Mouse (Mus musculus) bone marrow macrophage, adult 2 months (primary cell): ENCODE measurements around the gene Zdhhc9. TPM values are rescaled to one million over a fixed set of nuclear protein-coding genes. Genes with fewer than 3 reads are reported as not detected.

Source experiments
- H3K27ac ChIP-seq: 2 replicates; pipeline ENCODE4 v1.5.1; 2012; ENCODE audit warnings: low read depth, low read length; ENCODE audit not compliant: insufficient read depth
- H3K4me1 ChIP-seq: 2 replicates; pipeline ENCODE4 v1.6.1; 2012; ENCODE audit warnings: low read length; ENCODE audit not compliant: control insufficient read depth, insufficient read depth
- H3K4me3 ChIP-seq: 2 replicates; pipeline ENCODE4 v1.5.1; 2012; ENCODE audit warnings: mild to moderate bottlenecking, low read length, moderate library complexity; ENCODE audit not compliant: insufficient read depth
- CTCF ChIP-seq: IDR thresholded peaks from 2 replicates; pipeline ENCODE4 v1.5.1; 2012; ENCODE audit warnings: low read depth, mild to moderate bottlenecking, low read length, moderate library complexity
- POLR2A ChIP-seq: IDR thresholded peaks from 2 replicates; pipeline ENCODE4 v1.6.1; 2012; ENCODE audit warnings: mild to moderate bottlenecking, low read depth, low read length, borderline replicate concordance
- polyA plus RNA-seq: library from polyadenylated mRNA; stranded (reverse); fragments of >200 nt; gene quantifications from 2 replicates; pipeline ENCODE4 v1.2.4, GENCODE M21; 2012; ENCODE audit not compliant: missing spikeins, insufficient read depth, insufficient read length

Zdhhc9 gene
- polyA plus RNA-seq, 1 experiment, result 77.1 TPM

- H3K4me1 ChIP-seq, result peaks cover 45% of the 10 kb centered on the region
- TF ChIP-seq CTCF (no peak), POLR2A (no peak)
- peak overlapping the region; percentile 85 for H3K27ac ChIP-seq
- H3K4me3 ChIP-seq, result peak overlapping the region; percentile 70
Measured at GRCm38 (mm10) chrX:48147741-48148186, 60.9 kb downstream of the Zdhhc9 start.

GRCm38 (mm10) chrX:48147226-48147625, 61.5 kb downstream of the Zdhhc9 start:
- Histone ChIP-seq H3K4me1 (peaks cover 45% of the 10 kb centered on the region), H3K27ac (peak overlapping the region; percentile 85), H3K4me3 (peak overlapping the region; percentile 70)
- no peak for TF ChIP-seq POLR2A
- TF ChIP-seq CTCF, result no peak

GRCm38 (mm10) chrX:48146262-48146661, 62.4 kb downstream of the Zdhhc9 start, which contains the start of gene Sash3:
Gene Sash3 (plus strand): TSS chrX:48146436.
- Histone ChIP-seq H3K4me1 (peaks cover 47% of the 10 kb centered on the region), H3K27ac (peak within 1 kb of the TSS; percentile 85)
- no peak for TF ChIP-seq POLR2A
- no peak for TF ChIP-seq CTCF

GRCm38 (mm10) chrX:48143415-48144335, 65.0 kb downstream of the Zdhhc9 start:
- TF ChIP-seq CTCF (no peak), POLR2A (no peak)
- H3K4me1 ChIP-seq, result peaks cover 59% of the 10 kb centered on the region
- peak overlapping the region; percentile 49 for H3K4me3 ChIP-seq
- H3K27ac ChIP-seq, result peak overlapping the region; percentile 95

More at GRCm38 (mm10) chrX:48146262-48146661, 62.4 kb downstream of the Zdhhc9 start, which contains the start of gene Sash3:
- H3K4me3 ChIP-seq, result peak within 1 kb of the TSS; percentile 70

GRCm38 (mm10) chrX:48141481-48141880, 67.2 kb downstream of the Zdhhc9 start:
- H3K27ac ChIP-seq, result no peak overlapping the region
- TF ChIP-seq CTCF (no peak), POLR2A (no peak)
- peaks cover 60% of the 10 kb centered on the region for H3K4me1 ChIP-seq
- no peak overlapping the region for H3K4me3 ChIP-seq

- TF ChIP-seq POLR2A (no peak), CTCF (no peak)
- Histone ChIP-seq H3K4me1 (peaks cover 54% of the 10 kb centered on the region), H3K4me3 (no peak overlapping the region), H3K27ac (peak overlapping the region; percentile 83)
Measured at GRCm38 (mm10) chrX:48140286-48140877, 68.3 kb downstream of the Zdhhc9 start.

GRCm38 (mm10) chrX:48139368-48140285, 69.1 kb downstream of the Zdhhc9 start:
- TF ChIP-seq CTCF (no peak), POLR2A (no peak)
- Histone ChIP-seq H3K4me3 (no peak overlapping the region), H3K27ac (peak overlapping the region; percentile 83), H3K4me1 (peaks cover 51% of the 10 kb centered on the region)

- no peak for TF ChIP-seq CTCF
- TF ChIP-seq POLR2A, result no peak
- Histone ChIP-seq H3K4me1 (peaks cover 50% of the 10 kb centered on the region), H3K4me3 (no peak overlapping the region), H3K27ac (peak overlapping the region; percentile 83)
Measured at GRCm38 (mm10) chrX:48138539-48139275, 70.0 kb downstream of the Zdhhc9 start.

GRCm38 (mm10) chrX:48138011-48138410, 70.7 kb downstream of the Zdhhc9 start:
- Histone ChIP-seq H3K27ac (0 out of 2 replicates have a peak overlapping the region, but pooled peaks have one; percentile 2), H3K4me1 (peaks cover 48% of the 10 kb centered on the region), H3K4me3 (no peak overlapping the region)
- TF ChIP-seq CTCF, result no peak
- TF ChIP-seq POLR2A, result no peak
